Mouse (Mus musculus): Measurements from ENCODE around the gene Lrrc9. TPM values are rescaled to one million over a fixed set of nuclear protein-coding genes. Genes with fewer than 3 reads are reported as not detected.

The Lrrc9 gene
- 0.76 and 1.3 TPM in 2 replicates for polyA plus RNA-seq (2015; fragmentation: Nextera tagmentation; extraction: Ambion mirVana)

DNA sequence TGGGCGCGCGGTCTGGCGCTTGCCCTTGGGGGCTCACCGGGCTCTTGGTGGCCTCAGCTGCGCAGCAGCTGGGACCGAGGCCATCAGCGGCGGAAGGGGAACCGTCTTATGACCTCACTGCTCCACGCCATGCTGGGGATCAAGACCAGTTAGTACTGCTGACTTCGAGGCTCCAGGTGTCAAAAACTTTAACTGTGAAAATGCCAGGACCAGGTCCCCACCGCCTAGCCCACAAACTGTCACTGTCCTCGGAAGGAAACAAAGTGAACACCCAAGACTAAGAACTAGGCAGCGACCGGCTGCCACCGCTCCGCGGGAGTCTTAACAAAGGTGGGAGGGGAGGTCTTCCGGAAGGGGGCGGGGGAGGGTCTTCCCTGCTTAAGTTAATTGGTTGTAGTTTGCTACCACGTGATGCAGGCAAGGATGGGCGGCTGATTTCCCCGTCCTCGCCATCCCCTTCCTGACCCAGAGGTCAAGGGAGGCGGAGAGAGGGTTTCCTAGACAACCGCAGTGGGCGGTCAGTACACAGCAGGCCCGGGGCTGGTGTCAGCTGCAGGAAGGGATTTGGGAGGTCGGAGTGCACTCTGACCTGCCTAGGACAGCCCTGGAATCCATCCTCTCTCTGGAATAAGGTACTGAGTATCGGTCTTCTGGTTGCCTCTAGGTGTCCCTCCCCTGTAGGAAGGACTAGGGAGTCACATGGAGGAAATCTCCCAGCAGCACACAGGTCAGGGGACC, at the start of gene Lrrc9:
TSS of gene Lrrc9 (plus strand) at position 28 of the 738 bp plus-strand sequence.

GRCm38 (mm10) chr12:72408954-72409353, 32.7 kb upstream of the Lrrc9 start, which contains the start of gene Rtn1:
Rtn1 (minus strand) TSS chr12:72409054.

GRCm38 (mm10) chr12:72536021-72536597, 94.4 kb downstream of the Lrrc9 start, which contains the start of gene Pcnx4:
Pcnx4 (plus strand) TSS chr12:72536383.

Small RNA genes within 50 kb of the gene (microRNA-seq; reads per million reads assigned to microRNA genes)
- gene Gm44392 (ENCODE audit: borderline replicate concordance, insufficient number of aligned reads), result not detected

Other genes with a start within 250 kb of the Lrrc9 start
- 141 and 475 TPM in 2 replicates for gene Rtn1, start 32.8 kb upstream of the Lrrc9 start, polyA plus RNA-seq (2015; fragmentation: Nextera tagmentation; extraction: Ambion mirVana)
- gene Pcnx4, start 94.5 kb downstream of the Lrrc9 start, polyA plus RNA-seq (2015; fragmentation: Nextera tagmentation; extraction: Ambion mirVana), result 7.1 and 7.6 TPM in 2 replicates
- gene Gm4756, start 207.8 kb downstream of the Lrrc9 start, polyA plus RNA-seq (2015; fragmentation: Nextera tagmentation; extraction: Ambion mirVana), result not detected in 2 replicates
- gene Dhrs7, start 223.0 kb downstream of the Lrrc9 start, polyA plus RNA-seq (2015; fragmentation: Nextera tagmentation; extraction: Ambion mirVana), result 72.7 and 125 TPM in 2 replicates